Mouse (Mus musculus) heart, embryonic 11.5 days (tissue): ENCODE data around the gene Mchr1. TPM values are rescaled to one million over a fixed set of nuclear protein-coding genes. Genes with fewer than 3 reads are reported as not detected.

ENCODE experiments used
- ATAC-seq: fragments of 200-750 bp; cut with Nextera tagmentation; replicated peaks from 2 replicates; pipeline ENCODE4 v1.8.0; 2017; ENCODE audit warnings: moderate library complexity; ENCODE audit not compliant: insufficient number of reproducible peaks, low FRiP score, low TSS enrichment
- H3K27ac ChIP-seq: fragments of 300-500 bp; sonication (generic); 2 replicates; pipeline ENCODE4 v1.5.1; 2014; ENCODE audit warnings: mild to moderate bottlenecking, low read depth, low read length
- H3K27me3 ChIP-seq: fragments of 300-500 bp; sonication (generic); 2 replicates; pipeline ENCODE4 v1.6.1; 2014; ENCODE audit warnings: mild to moderate bottlenecking, low read length, mixed read lengths; ENCODE audit not compliant: control insufficient read depth, insufficient read depth
- H3K36me3 ChIP-seq: fragments of 300-500 bp; sonication (generic); 2 replicates; pipeline ENCODE4 v1.6.1; 2014; ENCODE audit warnings: mild to moderate bottlenecking, low read length, moderate library complexity, mixed read lengths; ENCODE audit not compliant: control insufficient read depth, insufficient read depth
- H3K4me1 ChIP-seq: fragments of 300-500 bp; sonication (generic); 2 replicates; pipeline ENCODE4 v1.6.1; 2014; ENCODE audit warnings: low read length; ENCODE audit not compliant: control insufficient read depth, insufficient read depth
- H3K4me2 ChIP-seq: fragments of 300-500 bp; sonication (generic); 2 replicates; pipeline ENCODE4 v1.6.1; 2014; ENCODE audit warnings: mild to moderate bottlenecking, moderate library complexity
- H3K4me3 ChIP-seq: fragments of 300-500 bp; sonication (generic); 2 replicates; pipeline ENCODE4 v1.5.1; 2014; ENCODE audit warnings: low read depth, low read length
- H3K9ac ChIP-seq: fragments of 300-500 bp; sonication (generic); 2 replicates; pipeline ENCODE4 v1.6.1; 2014; ENCODE audit warnings: mild to moderate bottlenecking, low read depth, low read length, moderate library complexity
- H3K9me3 ChIP-seq: fragments of 300-500 bp; sonication (generic); replicated peaks from 2 replicates; pipeline ENCODE4 v1.6.1; 2016; ENCODE audit warnings: low read length; ENCODE audit not compliant: control insufficient read depth
- WGBS: fragments of 180-500 bp; shearing (Covaris S2); extraction: QIAGEN DNeasy Blood & Tissue Kit; methylation state at CpG from one replicate; pipeline ENCODE4 v1.1.7; 2014; ENCODE audit not compliant: insufficient replicate concordance; 5-methylcytosine and 5-hydroxymethylcytosine counted together
- polyA plus RNA-seq: library from polyadenylated mRNA; unstranded; fragments of >200 nt; fragmentation: Nextera tagmentation; extraction: Ambion mirVana; gene quantifications from 2 replicates; pipeline ENCODE4 v1.2.1, GENCODE M21; 2014

The Mchr1 gene
- polyA plus RNA-seq, 1 experiment from 2014 or later = not detected

DNA sequence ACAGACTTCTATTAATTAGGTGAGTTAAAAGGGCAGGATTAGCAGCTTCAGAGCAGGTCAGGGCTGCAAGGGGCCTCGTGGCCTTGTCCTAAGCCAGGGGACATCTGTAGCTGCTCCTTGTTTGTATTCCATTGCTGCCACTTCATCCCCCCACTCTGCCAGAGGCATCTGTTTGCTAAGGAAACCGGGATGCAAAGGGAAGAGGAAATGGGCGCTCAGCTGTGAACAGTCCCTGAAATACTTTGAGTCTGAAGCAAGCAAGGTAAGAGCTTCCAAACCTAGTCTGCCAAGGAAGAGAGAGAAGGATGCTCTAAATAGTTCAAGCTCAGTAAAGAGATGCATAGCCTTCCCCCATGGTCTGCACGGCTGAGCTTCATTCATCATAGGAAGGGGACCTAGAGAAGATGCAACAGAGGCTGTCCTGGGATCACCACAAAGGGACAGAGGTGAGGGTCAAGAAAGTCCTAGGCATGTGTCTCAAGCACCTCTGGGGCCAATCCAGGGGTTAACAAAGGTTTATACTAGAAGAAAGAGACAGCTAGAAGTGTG lies 17.4 kb downstream of the Mchr1 start:
- Histone ChIP-seq H3K4me2 (no peak overlapping the region), H3K36me3 (no peaks in the 10 kb centered on the region), H3K9me3 (no peaks in the 10 kb centered on the region), H3K27me3 (no peaks in the 10 kb centered on the region), H3K4me3 (no peak overlapping the region), H3K27ac (no peak overlapping the region), H3K4me1 (no peaks in the 10 kb centered on the region), H3K9ac (no peak overlapping the region)
- 59% methylated on average over 4 of the region's 4 CpGs for WGBS
- no peak for ATAC-seq

DNA sequence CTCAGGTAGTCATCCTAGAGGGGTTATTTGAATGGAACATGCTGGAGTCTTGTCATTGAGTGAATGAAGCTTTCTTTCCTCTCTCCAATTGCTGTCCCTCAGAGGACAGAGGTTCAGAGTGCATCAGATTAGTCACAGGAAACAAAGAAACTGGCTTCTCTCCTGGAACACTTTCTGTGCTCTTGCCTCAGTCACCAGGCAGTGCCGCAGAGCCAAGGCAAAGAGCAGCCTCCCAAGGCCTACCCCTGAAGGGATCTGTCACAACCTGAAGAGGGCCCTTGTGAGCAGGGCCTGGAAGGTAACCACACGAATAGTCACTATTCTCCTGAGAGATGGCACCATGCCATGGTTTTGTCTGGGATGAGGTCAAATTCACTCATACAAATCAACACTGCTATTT lies 18.3 kb downstream of the Mchr1 start:
- H3K4me3 ChIP-seq = no peak overlapping the region
- no peak overlapping the region for H3K27ac ChIP-seq
- H3K9ac ChIP-seq = no peak overlapping the region
- no peak for ATAC-seq
- 64% methylated on average over 2 of the region's 2 CpGs for WGBS
- no peaks in the 10 kb centered on the region for H3K27me3 ChIP-seq
- H3K4me1 ChIP-seq = no peaks in the 10 kb centered on the region
- H3K4me2 ChIP-seq = no peak overlapping the region
- H3K9me3 ChIP-seq = no peaks in the 10 kb centered on the region
- no peaks in the 10 kb centered on the region for H3K36me3 ChIP-seq

DNA sequence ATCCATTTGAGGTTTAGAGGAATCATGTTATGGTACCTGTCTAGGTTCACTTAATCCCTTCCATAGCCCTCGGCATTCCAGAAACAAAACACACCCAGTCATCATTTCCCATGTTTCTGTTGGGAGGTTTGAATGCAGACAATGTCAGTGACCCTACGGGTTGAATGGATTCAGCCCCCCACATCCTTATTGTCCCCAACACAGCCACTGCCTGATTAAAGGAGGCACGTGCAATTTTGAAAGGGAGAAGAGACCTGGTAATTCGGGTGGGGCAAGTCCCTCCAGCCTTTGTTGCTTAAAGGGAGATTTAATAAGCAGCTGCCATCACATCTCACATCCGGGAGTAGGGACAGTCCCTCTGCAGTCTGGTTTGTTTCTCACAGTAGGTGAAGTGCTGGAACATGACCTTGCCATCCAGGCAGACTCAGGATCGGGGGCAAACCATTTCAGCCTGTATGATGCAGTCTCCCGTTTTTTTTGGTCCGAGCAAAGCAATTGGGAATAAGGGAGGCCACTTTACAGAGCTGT lies 18.9 kb downstream of the Mchr1 start:
- H3K4me1 ChIP-seq = no peaks in the 10 kb centered on the region
- no peaks in the 10 kb centered on the region for H3K9me3 ChIP-seq
- no peak overlapping the region for H3K27ac ChIP-seq
- H3K9ac ChIP-seq = no peak overlapping the region
- no peak for ATAC-seq
- no peaks in the 10 kb centered on the region for H3K27me3 ChIP-seq
- 64% methylated on average over 8 of the region's 8 CpGs for WGBS
- no peaks in the 10 kb centered on the region for H3K36me3 ChIP-seq
- no peak overlapping the region for H3K4me2 ChIP-seq
- H3K4me3 ChIP-seq = no peak overlapping the region

DNA sequence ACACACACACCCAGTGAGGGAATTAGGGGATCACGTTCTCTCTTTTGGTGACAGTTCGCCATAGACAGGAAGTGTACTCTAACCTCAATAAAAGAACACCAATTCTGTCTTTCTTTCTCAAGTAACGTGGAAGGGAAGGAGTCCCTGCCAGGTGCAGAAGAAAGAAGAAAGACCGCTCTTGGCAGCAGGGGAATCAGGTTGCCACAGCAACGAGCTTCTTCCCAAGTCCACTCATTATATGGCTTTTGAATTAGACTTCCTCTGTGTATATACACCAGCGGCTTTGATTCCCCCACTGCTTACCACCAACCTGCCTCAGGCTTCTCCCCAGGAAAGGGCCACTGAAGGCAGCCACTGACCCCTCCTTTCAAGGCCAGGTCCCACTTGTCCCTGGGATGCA lies 19.8 kb downstream of the Mchr1 start:
- 75% methylated on average over 6 of the region's 6 CpGs for WGBS
- no peak for ATAC-seq
- H3K9ac ChIP-seq = no peak overlapping the region

GRCm38 (mm10) chr15:81258296-81258695 lies 23.0 kb downstream of the Mchr1 start:
- Histone ChIP-seq H3K36me3 (no peaks in the 10 kb centered on the region), H3K27ac (no peak overlapping the region), H3K9ac (no peak overlapping the region), H3K27me3 (no peaks in the 10 kb centered on the region), H3K4me1 (no peaks in the 10 kb centered on the region), H3K9me3 (no peaks in the 10 kb centered on the region), H3K4me2 (no peak overlapping the region), H3K4me3 (no peak overlapping the region)
- ATAC-seq = no peak
- whole genome bisulfite sequencing = 63% methylated on average over 9 of the region's 9 CpGs

More for the DNA sequence above, 19.8 kb downstream of the Mchr1 start:
- H3K4me1 ChIP-seq = no peaks in the 10 kb centered on the region
- no peaks in the 10 kb centered on the region for H3K9me3 ChIP-seq
- H3K4me3 ChIP-seq = no peak overlapping the region
- H3K27ac ChIP-seq = no peak overlapping the region
- no peak overlapping the region for H3K4me2 ChIP-seq
- no peaks in the 10 kb centered on the region for H3K36me3 ChIP-seq
- H3K27me3 ChIP-seq = no peaks in the 10 kb centered on the region

DNA sequence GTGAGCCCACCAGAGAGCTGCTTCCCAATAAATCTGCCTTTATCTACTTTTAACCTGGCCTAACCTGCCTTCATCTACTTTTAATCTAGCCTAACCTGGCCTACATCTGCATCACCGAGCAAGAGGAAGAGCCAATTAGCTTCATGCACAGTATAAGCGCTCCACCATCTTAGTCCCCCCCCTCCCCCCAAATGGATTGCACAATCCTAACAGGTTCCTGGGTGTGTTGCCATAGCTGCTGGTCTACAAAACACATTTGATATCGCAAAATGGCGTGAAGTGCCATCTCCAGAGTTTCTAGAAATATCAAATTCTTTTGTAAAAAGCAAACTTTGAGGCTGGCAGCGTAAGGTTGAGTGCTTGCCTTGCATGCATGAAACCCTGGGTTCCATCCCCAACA lies 24.0 kb downstream of the Mchr1 start:
- H3K4me2 ChIP-seq = no peak overlapping the region
- no peaks in the 10 kb centered on the region; the same call in 1 of the 2 replicates for H3K4me1 ChIP-seq
- no peak overlapping the region for H3K9ac ChIP-seq
- no peak overlapping the region for H3K27ac ChIP-seq
- 89% methylated on average over 5 of the region's 5 CpGs for WGBS
- no peaks in the 10 kb centered on the region for H3K36me3 ChIP-seq
- no peaks in the 10 kb centered on the region for H3K9me3 ChIP-seq
- no peak for ATAC-seq
- no peaks in the 10 kb centered on the region for H3K27me3 ChIP-seq
- no peak overlapping the region for H3K4me3 ChIP-seq

DNA sequence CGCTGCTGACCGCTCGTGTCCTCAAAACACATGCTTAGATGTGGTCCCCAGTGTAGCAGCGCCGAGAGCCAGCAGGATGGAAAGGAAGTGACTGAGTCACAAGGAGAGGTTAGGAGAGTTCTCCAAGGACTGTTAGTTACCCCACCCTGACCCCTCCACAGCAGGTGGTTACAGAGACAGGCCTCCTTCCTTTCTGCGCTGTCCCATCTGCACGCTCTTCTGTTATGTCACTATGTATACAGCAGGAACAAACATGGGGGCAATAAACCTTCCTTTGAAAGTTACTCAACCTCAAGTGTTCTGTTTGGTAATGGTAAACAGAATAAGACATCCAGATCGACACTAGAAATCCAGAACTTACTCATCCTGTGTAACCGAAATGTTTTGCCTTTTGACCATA lies 24.9 kb downstream of the Mchr1 start:
- Histone ChIP-seq H3K9ac (no peak overlapping the region), H3K9me3 (no peaks in the 10 kb centered on the region), H3K4me2 (no peak overlapping the region), H3K4me3 (no peak overlapping the region), H3K36me3 (no peaks in the 10 kb centered on the region), H3K4me1 (no peaks in the 10 kb centered on the region; the same call in 1 of the 2 replicates), H3K27ac (no peak overlapping the region), H3K27me3 (no peaks in the 10 kb centered on the region)
- 82% methylated on average over 9 of the region's 9 CpGs for WGBS
- ATAC-seq = no peak

DNA sequence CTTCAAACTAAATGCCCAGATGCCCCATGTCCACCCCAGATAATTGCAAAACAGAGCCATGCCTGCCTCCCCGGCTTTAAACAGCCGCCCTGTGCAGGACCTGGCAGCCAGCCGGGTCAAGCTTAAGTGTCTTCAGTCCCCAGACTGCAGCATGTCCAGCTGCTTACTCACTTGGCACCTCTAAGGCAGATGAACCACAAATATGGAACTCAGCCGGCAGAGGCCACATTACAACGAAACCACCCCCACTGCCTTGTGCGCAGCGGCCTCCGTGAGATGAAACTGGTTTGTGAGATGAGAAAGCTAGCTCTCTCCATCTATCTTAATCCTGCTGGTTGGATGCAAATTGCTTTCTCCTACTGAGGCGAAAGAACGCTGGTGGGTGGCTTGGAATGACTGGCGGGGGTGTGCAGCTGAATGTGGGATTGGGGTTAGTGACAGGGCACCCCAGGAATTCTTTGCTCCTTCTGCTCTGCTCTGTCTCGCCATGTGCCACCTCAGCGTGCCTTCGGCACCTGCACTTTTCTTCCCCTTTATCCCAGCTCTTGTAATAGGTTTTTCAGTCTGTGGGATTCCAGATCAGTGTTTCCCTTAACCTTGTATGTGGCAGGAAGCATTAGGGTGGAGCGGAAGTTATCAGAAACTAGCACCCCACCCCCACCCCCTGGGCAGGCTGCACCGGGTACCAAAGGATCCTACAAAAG lies 29.2 kb downstream of the Mchr1 start:
- no peaks in the 10 kb centered on the region; the same call in 1 of the 2 replicates for H3K4me1 ChIP-seq
- H3K27me3 ChIP-seq = no peaks in the 10 kb centered on the region
- no peaks in the 10 kb centered on the region for H3K36me3 ChIP-seq
- peak overlapping the region; percentile 29; the same call in 1 of the 2 replicates for H3K4me2 ChIP-seq
- H3K4me3 ChIP-seq = no peak overlapping the region
- no peak overlapping the region for H3K9ac ChIP-seq
- ATAC-seq = no peak
- no peaks in the 10 kb centered on the region for H3K9me3 ChIP-seq
- WGBS = 40% methylated on average over 16 of the region's 16 CpGs
- H3K27ac ChIP-seq = no peak overlapping the region

DNA sequence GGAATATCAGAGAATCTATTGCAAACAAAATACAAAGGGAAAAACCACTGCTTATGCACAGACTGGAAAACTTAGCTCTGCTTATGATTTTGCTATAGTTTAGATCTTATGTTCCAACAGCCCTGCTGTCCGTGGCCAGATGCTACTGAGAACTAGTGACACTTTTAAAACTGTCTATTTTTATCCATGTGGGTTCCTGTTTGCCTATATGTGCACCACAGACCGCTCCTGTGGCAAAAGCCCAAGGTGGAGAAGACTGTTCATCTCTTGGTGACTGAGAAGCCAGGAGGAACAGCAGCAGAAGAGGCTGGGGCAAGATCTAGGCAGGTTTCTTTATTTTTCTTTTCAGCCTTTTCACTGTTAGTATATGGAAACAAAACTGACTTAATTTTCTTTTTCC lies 32.1 kb downstream of the Mchr1 start:
- H3K9me3 ChIP-seq = no peaks in the 10 kb centered on the region
- no peak for ATAC-seq
- no peaks in the 10 kb centered on the region; the same call in 1 of the 2 replicates for H3K27me3 ChIP-seq
- H3K9ac ChIP-seq = no peak overlapping the region
- H3K27ac ChIP-seq = no peak overlapping the region
- no peak overlapping the region for H3K4me3 ChIP-seq
- no peak overlapping the region for H3K4me2 ChIP-seq
- 77% methylated on average over 2 of the region's 2 CpGs for whole genome bisulfite sequencing
- H3K36me3 ChIP-seq = no peaks in the 10 kb centered on the region
- H3K4me1 ChIP-seq = peaks cover 1% of the 10 kb centered on the region; the same call in 1 of the 2 replicates
